Mouse (Mus musculus) right cerebral cortex, postnatal 10 days (tissue): ENCODE results near the gene Aurkb.

Source experiments
- DNase-seq, 2 experiments: peaks; one replicate each; pipeline ENCODE4 v3.0.0; 2021; ENCODE audit warnings: low spot score in 2 of 2

Aurkb gene

DNA sequence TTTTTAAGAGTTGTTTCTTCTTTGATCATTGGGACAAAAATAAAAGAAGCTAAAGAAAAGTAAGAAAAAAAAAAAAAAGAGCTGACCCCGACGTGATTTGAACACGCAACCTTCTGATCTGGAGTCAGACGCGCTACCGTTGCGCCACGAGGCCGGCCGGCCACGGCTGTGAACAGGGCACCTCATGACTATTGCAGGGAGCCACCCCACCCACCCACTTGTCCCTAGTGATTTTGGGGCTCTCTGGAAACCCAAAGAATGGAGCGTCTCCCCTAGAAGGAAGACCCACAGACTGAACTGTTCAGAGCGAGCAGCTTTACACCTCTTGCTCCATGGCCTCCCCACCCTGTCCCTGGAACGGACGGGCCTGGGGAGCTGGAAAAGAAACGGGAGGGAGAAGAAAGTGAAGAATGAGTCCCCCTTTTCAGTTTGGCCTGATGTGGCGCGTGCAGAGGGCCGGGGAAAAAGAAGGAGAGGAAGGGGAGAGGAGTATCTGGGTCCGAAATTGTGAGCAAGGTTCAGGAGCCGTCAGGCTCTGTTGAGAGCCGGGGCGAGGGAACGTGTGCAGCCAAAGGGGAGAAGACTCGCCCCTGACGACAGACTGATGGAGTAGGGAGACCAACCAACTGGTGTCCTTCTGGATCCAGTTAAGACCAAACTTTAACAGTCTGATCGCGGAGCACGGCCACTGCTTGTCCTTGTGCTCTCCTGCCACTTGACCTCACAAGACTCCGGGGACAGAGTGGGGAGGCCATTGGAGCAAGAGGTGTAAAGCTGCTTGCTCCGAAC is 18.2 kb downstream of the Aurkb start:
- peak; percentile 59 to 85 for DNase-seq

DNA sequence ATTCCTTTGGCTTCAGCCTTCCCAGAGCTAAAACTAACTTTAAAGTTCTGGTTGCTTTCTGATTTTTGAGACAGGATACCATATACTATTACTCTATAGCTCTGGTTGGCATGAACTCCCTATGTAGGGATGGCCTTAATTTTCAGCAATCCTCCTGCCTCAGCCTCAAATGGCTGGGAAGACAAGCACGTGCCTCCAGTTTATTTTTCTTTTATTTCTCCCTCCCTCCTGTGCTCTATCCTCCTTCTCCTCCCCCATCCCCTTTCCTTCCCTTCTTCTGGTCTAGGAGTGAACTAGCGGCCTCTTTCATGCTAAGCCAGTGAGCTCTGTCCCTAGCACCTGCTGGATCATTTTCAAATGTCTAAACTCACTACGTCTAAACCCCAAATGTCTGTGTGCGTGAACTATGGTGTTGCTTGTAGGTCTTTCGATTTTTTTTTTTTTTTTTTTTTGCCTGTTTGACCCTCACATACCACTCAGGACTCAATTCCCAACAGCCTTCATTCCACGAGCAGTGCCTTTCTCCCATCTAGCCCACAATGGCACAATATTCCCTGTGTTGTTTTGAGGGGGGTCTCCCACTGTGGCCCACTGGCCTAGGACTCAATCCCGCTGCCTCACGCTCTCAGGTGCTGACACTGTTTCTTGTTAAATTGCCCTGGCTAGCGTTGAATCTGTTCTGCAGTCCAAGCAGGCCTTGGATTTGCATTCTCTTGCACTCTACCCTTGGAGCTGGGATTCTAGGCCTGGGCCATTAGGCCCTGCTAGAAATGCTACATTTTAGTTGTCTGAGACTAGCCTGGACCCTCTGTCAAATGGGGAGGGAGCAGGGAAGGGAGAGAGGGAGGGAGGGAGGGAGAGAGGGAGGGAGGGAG is 19.0 kb downstream of the Aurkb start:
- DNase-seq: no peak

DNA sequence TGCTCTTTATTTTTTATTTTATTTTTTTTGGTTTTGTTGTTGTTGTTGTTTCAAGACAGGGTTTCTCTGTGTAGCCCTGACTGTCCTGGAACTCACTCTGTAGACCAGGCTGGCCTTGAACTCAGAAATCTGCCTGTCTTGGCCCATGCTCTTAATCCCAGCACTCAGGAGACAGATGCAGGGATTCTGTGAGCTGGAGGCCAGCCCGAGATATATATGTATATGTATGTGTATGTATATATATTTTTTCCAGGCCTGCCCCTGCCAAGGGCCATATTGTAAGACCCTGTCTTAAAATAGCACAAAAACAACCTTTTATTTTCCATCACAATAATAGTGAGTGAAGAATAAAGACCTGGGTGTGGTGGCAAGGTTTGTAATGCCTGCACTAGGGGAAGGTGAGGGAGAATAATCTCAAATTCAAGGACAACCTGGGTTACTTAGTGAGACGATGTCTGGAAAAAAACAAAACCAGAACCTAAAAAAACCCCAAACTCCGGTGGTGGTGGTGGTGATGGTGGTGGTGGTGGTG is 20.0 kb downstream of the Aurkb start:
- DNase-seq: no peak

DNA sequence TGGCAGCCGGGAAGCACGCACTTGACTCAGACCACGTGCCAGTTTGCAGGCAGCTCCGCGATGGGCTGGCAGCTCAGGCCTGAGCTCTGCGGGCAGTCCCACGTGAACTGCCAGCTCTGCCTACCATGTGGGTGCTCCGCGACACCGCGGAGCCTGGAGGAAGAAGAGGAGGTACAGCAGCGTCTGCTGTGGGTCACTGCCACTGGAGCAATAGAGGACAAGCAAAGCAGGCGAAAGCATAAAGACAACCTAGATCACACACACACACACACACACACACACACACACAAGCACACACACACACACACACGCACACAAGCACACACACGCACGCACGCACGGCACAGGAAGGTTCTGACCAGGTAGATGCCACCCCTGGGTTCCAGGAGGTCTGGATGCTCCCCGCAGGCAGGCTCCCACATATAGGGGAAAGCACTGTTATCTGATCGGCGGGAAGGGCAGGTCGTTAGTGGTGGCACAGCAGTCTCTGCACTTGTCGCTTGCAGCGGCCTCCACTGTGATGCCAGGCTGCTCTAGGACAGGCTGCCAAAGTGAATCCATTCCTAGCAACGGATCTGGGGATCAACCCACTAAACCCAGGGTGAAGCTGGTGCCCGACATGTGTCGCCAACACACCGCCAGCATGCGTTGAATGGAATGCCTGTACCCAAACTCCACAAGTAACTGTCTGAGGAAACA is 20.9 kb downstream of the Aurkb start:
- DNase-seq: peak; percentile 69 to 81

DNA sequence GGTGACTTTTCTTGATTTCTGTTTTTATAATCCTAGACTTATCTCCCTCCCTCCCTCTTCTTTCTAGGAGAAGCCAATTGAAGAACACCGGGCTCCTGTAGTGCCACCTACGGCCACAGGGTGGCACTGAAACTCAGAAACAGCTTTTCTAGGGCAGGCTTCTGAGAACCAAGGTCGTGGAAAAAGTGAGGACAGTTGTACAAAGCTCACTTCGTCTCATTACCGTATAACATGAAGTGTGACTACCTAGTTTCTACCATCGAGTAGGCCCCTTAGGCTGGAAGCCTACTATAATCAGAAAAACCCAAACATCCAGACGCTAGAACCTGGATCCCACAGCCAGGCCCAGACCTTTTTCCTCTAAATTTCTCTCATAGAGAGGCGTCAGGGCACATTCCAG is 21.5 kb downstream of the Aurkb start:
- peak; percentile 89 to 93 for DNase-seq

DNA sequence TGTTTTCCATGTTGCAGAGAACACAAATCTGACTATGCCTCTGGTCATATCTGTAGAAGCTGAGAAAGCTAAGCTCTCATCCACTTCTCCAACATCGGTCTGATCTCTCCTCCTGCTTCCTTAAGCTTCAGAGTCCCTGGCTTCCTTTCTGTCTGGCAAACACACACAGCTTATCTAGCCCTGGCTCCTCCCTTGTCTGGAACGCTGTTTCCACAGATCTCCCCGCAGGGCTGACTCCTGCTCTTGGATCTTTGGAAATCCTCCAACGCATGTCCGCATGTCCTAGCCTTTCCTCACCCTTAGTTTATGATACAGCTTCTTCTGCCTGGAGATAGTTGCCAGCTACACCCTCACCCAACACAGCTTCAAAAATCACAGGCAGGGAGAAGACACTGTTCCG is 22.2 kb downstream of the Aurkb start:
- DNase-seq: no peak

DNA sequence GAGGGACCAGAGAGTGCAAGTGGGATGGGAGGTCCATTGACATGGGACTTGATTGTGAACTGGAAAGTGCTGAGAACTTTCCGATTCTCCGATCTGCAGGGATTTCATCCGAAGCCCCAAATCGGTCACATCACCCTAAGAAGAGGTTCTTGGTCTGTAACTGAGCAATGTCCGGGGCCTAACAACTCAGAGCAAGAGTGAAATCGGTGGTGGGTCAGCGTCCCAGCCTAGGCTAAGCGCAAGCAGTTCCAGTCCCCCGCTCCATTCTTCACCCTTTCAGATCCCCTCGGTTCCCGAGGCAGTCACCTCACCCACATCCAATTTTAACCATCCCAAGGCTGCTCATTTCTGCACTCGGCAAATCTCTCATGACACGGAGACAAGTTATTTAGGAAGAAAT is 24.6 kb downstream of the Aurkb start:
- DNase-seq: no peak

DNA sequence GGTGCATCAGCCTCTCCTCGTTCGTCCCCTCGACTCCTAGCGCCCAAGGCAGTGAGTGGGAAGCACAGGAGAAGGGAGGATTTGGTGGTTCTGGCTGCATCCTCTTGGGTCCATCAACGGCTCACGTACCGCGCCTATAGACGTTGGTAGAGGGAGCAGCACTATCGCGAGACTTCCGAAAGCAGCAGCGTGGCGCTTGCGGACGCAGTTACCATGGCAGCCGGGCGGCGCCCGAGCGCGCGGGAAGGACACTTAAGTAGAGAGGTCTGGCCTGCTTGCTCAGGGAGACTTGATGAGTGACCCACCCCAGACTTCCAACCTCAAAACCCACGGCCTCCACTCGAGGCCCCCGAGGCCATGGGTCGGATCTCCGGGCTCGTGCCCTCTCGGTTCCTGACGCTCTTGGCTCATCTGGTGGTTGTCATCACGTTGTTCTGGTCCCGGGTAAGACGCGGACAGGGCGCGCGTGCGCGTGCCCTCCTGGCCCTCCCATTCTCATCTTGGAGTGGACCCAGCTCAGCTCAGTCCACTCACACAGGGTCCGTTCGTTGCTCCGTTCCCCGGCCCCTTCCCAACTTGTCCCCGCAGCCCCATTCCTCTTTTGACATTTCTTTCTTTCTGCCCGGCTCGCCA is 25.3 kb downstream of the Aurkb start, which contains the start of gene Tmem107:
Gene Tmem107, plus strand, starts transcription at position 217 of the 633 bp plus-strand sequence.
- peak; percentile 96 to 97 for DNase-seq

DNA sequence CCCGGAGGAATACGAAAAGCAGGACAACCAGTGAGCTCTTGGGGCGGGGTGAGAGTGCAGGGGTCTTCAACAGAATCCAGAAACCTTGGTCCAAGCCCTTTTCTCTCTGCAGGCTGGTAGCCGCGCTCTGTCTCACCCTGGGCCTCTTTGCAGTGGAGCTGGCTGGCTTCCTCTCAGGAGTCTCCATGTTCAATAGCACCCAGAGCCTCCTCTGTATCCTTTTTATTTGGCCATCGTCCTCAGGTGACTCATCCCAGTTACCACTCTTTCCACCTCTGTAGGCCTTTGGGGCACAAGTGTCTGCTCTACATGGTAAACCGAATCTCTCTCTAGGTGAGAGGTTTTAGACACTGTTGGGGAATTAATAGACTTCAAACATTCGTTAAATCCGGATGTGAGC is 25.8 kb downstream of the Aurkb start:
- DNase-seq: no peak

DNA sequence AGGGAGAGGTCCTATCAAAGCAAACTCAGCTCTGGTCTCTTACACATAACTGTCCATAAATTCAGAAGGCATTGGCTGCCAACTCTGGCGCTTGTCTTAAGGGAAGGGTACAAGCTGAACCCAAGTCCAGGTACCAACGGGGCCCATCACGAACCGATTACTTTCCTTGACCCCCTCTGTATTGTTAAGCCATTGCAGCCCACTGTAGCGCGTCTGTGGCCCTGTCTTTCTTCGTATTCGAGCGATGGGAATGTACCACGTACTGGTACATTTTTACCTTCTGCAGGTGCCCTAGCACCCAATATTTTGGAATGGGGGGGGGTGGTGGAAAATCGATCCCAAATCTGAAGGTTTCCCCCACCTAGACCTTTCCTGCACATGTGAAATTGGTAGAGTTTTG is 26.8 kb downstream of the Aurkb start:
- no peak for DNase-seq

DNA sequence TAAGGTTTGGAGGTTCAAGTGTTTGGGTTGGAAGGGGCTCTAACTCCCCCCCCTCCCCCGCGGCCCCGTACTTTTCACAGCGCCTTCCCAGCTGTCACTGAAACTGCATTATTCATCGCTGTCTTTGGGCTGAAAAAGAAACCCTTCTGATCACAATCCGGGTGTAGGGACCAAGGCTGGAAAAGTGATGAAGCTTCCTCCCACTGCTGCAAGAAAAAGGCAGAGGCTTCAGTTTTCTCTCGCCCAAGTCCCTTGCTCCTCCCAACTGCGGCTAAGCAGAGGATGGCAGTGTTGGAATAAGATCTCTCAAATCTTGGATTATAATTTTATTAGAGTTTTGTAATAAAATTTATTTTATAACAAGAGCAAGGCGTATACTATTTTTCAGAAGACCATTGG is 27.2 kb downstream of the Aurkb start:
- no peak for DNase-seq

DNA sequence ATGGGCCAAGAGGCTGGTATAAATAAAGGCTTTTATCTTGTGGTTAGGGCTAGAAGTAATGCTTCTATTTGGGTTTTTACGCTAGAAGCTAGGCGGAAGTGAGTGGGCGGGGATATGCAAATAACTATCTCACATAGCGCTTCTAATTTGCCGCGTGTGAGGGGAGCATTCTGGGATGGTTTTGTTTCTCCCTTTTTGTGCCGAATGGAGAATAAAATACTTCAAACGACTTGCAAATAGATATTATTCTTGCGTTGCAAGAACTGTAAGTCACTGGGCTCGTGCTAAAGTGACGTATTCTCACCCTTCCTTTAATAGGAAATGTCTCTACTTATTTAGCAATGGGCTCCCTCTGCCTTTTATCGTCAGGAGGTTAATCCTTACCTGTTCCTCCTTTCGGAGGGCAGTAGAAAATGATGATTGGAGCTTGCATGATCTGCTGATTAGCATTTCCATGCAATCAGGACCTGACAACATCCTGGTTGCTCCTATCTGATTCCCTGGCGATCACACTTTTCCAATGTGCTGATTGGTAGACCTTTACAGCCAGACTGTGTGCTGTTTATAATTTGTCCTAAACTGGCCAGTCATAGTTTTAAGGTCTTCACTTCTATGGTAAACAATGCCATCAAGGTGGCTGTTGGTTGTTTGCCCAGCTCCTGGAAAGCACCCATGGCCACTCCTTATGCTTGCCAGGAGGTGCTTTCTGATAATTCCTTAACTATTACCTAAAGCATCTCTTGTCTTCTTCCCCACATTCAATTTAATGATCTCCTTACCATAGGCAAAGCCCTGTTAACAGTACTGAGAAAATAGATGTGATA is 27.8 kb downstream of the Aurkb start:
- peak; percentile 93 to 94 for DNase-seq

DNA sequence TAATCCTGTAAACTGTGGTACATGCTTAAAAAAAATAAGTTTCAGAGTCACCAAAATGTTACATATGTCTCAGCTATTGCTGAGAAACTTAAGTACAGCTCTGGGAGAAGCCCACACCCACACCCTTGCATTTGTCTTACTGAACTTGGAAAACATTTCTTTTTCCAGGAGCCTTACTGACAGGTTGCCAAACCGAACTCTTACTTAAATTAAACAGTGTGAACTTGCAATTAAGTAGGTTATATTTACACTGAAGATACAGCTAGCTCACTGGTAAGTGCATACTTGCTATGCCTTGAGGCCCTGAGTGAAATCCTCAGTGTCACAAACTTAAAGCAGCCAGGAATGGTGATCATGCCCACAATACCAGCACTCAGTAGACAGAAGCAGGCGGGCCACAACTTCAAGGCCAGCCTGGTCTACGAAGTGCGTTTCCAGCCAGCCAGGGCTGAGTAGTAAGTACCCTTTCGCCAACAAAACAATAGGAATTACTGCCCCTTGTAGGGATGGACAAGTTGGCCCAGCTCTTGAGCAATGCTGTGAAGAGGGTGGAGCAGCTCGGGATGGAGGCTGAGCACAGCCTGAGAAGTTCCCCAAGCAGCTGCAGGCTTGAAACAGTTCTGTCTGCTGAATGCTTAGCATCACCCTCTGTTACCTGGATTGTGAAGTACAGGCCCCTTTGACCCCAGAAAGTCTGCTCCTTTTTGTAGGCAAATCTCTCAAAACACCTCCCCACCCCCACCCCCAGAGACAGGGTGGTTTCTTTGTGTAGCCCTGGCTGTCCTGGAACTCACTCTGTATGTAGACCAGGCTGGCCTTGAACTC is 28.7 kb downstream of the Aurkb start:
- DNase-seq: no peak

DNA sequence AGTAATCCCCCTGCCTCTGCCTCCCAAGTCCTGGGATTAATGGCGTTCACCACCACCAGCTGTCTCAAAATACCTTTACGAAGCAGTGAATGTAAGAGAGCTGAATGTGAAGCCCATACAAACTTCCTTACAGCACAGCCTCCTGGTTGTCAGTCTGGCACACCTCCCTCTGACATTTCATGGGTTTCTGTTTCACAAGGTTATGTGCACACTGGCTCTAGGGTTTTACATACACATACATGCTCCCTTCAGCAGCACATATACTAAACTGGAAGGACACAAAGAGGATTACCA is 29.3 kb downstream of the Aurkb start:
- DNase-seq: no peak

DNA sequence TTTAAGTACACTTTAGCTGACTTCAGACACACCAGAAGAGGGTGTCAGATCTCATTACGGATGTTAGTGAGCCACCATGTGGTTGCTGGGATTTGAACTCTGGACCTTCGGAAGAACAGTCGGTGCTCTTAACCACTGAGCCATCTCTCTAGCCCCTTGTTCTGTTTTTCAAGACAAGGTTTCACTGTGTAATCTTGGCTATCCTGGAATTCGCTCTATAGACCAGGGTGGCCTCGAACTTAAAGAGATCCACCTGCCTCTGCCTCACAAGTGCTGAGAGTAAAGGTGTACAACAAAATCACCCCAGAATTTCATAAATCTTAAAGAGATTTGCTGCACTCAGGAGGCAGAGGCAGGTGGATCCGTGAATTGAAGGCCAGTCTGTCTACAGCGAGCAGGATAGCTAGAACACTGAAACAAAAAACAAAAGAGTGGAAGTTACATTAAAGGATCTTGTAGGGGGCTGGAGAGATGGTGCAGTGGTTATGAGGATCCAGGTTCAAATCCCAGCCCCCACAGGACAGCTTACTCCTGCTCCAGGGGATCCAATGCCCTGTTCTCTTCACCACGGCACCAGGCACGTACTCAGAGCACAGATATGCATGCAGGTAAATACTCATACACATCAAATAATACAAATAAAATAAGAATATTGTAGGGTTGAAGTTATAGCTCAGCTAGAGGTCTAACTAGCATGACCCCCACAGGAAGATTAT is 30.5 kb downstream of the Aurkb start:
- no peak for DNase-seq

DNA sequence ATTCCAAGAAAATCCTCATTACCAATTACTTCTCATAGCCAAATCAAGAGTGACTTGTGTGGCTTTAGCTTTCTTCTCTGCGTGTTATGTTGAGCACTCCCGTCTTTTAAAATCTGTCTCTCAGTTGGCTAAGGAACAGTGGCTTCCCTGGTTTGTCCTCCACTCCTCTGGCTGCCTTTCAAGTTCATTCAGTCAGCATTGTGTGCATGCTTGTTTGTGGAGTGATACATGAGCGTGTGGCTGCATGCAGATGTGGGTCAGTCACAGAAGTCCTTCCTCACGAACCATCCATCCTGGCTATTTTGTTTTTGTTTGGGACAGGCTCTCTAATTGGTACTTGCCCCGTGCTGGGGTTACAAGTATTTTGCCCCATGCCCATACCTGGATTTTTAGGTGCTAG is 31.1 kb downstream of the Aurkb start:
- DNase-seq: peak in 1 of 2 experiments; percentile 54

DNA sequence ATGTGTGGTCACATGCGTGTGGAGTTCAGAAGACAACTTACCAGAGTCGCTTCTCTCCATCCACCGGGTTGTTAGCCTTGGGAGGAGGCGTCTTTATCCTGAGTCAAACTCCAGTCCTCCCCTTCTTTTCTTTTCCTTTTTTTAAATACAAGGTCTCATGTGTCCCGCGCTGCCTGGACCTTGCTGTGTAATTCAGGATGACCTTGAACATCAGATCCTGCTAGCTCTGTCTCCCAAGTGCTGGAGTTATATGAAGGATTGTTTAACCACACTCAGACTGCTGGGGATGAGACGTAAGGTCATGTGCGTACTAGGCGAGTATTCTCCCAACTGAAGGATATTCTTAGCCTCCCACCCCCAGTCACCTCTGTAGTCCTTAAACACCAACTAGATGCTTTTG is 31.9 kb downstream of the Aurkb start:
- DNase-seq: no peak

DNA sequence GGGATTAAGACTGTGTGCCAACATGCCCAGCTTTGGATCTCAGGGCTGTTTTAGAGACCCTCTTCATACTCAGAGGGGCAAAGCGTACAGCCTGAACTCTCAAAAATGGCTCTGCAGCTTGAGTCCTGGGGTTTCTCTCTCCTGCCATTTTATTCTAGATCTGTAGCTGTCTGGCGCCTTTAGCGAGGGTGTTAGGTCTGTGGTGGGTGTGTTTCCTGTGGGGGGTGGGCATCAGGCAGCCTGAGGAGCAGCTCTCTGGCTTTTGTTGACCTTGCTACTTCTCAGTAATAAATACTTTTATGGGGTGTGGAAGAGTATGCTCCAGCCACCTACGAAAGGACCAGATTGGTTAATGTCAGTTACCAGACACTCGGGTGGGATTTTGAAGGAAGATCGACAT is 32.6 kb downstream of the Aurkb start:
- DNase-seq: no peak

DNA sequence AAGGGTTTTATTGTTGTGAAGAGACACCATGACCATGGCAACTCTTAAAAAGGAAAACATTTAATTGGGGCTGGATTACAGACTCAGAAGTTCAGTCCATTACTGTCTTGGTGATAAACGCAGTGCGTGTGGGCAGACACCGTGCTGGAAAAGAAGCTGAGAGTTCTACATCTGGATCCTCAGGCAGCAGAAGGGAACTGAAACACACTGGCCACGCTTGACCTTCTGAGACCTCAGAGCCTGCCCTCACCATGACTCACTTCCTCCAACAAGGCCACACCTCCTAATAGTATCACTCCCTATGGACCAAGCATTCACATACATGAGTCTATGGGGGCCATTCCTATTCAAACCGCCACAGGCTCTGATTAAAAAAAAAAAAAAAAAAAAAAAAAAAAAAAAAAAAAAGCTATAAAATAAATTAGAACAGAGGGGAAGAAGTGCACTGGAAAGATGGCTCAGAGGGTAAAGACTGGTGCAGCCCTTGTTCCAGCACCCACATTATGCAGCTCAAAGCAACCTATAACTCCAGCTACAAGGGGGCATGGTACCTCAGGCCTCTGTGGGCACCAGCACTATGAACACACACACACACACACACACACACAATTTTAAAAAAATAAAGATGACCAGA is 33.5 kb downstream of the Aurkb start:
- peak in 1 of 2 experiments; percentile 25 for DNase-seq
